Mouse (Mus musculus) Patski (cell line): ENCODE measurements at regions not wholly inside any gene's neighbourhood (a gene's known extent, or its start where the extent isn't known, plus 50 kb on each side); places are given as distances from the start of the nearest gene placed in this dataset.

ENCODE experiments used
- ATAC-seq: fragments of 100-300 bp; one replicate; pipeline ENCODE4 v1.8.0; 2021
- CTCF ChIA-PET: fragments of 350-600 bp; sonication (Branson Sonifier 250); formaldehyde crosslinking; loops from one replicate; lab custom pipeline; 2022; ENCODE audit warnings: inconsistent platforms; lab: Charles Lee
- POLR2A ChIA-PET: fragments of 350-600 bp; sonication (Branson Sonifier 250); formaldehyde crosslinking; loops from one replicate; lab custom pipeline; 2022; ENCODE audit warnings: antibody characterized with exemption, inconsistent platforms; lab: Charles Lee
- DNase-seq: peaks from one replicate; pipeline ENCODE4 v3.0.0-alpha.2; 2011; ENCODE audit warnings: low read depth, low spot score
- H3K27me3 ChIP-seq: fragments of 371-371 bp; one replicate; pipeline ENCODE4 v1.5.1; 2021
- CTCF ChIP-seq: fragments of 100-300 bp; IDR thresholded peaks from one replicate; pipeline ENCODE4 v1.5.1; 2021
- in situ Hi-C: fragments of 300-500 bp; cut with MboI; formaldehyde crosslinking; loops from 3 replicates; pipeline ENCODE4 v1.11.1; 2018; ENCODE audit warnings: low pct_unique_long_range_greater_than_20kb, mixed read lengths

DNA sequence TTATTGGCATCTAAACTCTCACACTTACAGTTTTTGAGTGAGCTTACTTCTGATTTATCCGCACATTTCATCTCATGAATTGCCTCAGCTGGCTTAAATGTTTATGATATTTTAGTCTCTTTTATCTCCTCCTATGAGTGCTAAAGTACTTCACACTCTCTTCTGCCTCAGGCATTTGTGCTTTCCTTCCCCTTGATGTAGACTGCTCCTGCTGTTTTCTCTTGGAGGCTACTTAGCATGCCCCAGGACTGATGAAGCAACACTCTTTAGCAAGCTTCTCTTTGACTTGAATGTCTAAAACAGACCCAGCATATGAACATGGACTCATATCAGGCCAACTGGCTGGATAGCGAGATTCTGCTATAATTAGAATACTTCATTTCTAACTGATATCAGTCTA is 882.8 kb downstream of the Tecrl start:
- no peaks in the 10 kb centered on the region for H3K27me3 ChIP-seq
- CTCF ChIA-PET: no interaction called here
- DNase-seq (no peak), ATAC-seq (no peak)
- POLR2A ChIA-PET: no interaction called here
- TF ChIP-seq CTCF: no peak
- in situ Hi-C loops: no loop called here

DNA sequence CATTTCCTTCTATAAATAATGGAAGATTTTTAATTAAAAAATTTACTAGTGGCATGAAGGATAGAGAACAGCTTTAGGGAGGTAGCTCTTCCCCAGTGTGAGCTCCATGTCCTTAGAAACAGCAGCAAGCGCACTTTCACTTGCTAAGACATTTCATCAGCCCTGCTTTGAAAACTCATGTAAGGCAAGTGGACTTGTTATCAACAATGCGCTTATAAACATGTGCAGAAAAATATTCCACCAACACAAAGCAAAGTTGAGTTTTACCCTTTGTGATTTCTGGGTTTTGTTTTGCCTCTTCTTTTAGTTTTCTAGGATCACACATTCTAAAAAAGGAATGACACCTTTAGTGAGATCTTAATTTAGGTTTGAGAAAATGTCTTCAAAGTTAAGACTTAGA is 890.7 kb downstream of the Tecrl start:
- in situ Hi-C loops: no loop called here
- ChIA-PET CTCF (no interaction called here), POLR2A (no interaction called here)
- DNase-seq: no peak
- TF ChIP-seq CTCF: no peak
- ATAC-seq: no peak
- H3K27me3 ChIP-seq: no peaks in the 10 kb centered on the region

DNA sequence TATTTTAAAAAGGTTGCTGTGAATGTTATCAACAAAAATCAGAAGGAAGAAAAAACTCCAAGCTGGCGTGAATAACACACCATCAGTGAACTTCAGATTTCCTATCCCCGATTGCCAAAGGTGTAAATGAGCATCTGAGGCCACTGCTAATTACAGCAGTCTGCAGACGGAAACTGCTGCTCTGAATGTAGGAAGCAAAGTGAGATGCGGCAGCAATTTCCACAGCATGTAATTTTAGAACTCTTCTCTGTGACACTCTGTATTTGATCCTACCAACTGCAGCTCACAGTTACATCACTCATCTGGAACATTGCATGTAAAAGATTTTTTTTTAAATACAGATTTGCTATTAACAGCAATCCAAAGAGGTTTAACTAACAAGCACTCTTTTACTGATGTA is 913.7 kb downstream of the Tecrl start:
- ChIA-PET CTCF (no interaction called here), POLR2A (no interaction called here)
- TF ChIP-seq CTCF: no peak
- in situ Hi-C loops: no loop called here
- H3K27me3 ChIP-seq: no peaks in the 10 kb centered on the region
- DNase-seq: no peak
- no peak for ATAC-seq

DNA sequence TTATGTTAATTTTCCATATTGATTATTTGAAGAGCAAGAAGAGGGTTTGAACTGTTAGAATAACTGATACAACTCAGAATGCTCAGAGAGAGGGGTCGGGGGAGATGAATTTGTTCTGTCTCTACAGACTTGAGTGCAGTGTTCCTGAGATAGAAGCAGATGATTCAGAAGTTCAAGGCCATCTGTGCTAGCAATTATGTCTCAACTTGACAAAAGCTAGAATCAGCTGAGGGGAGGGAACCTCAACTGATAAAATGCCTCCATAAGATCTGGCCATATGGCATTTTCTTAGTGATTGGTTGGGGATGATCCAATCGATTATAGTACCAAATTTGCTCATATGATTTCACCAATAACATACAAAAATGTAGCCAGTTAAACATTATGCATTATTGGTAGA is 914.9 kb downstream of the Tecrl start:
- in situ Hi-C loops: no loop called here
- POLR2A ChIA-PET: no interaction called here
- H3K27me3 ChIP-seq: no peaks in the 10 kb centered on the region

DNA sequence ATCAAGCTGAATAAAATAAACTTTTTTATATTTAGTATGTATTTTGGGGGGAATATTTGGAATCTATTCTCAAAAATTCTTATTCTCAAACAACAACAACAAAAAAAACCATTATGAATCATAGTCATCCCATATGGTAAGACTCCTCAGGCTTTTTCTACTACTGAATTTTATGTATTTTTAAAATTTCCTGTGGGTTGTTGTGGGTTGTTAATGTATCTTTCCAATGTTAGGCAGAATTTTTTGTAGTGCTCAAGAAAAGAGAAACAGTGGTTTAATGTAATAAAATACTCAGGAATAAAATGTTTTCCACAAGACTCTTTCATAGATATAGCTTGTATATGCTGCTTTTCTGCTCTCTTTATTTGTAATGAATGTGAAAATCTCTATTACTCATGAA is 934.6 kb downstream of the Tecrl start:
- TF ChIP-seq CTCF: no peak
- in situ Hi-C loops: no loop called here
- ATAC-seq (no peak), DNase-seq (no peak)
- ChIA-PET POLR2A (no interaction called here), CTCF (no interaction called here)
- no peaks in the 10 kb centered on the region for H3K27me3 ChIP-seq

More for the DNA sequence above, 914.9 kb downstream of the Tecrl start:
- CTCF ChIA-PET: no interaction called here
- ATAC-seq (no peak), DNase-seq (no peak)
- TF ChIP-seq CTCF: no peak

DNA sequence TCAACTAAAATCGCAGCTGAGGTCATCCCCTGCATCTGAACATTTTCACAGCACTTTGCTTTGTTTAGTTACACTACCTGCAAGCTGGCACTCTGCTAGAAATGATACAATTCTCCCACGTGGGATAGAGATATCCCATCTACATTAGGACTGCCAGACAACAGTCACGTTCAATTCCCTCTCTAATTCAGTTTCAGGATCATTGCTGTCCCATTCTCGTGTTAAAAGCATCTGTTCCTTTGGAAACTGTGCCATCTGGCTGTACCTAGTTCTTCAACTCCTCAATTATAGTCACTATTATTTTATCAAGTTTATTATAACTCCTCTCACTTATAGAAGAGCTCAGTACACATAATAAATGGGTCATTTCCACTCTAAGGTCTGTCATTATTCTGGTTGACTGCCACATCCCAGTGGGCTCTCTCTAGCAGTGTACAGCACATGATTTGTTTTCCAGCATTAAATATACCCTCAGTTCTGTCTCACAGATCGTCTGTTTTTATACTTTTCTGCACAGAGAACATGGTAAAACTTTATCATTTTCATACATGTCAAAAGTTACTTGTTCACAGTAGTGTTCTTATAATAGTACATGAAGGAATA is 958.3 kb downstream of the Tecrl start:
- no peak for TF ChIP-seq CTCF
- CTCF ChIA-PET: no interaction called here
- DNase-seq (no peak), ATAC-seq (no peak)
- in situ Hi-C loops: no loop called here
- POLR2A ChIA-PET: no interaction called here
- no peaks in the 10 kb centered on the region for H3K27me3 ChIP-seq

DNA sequence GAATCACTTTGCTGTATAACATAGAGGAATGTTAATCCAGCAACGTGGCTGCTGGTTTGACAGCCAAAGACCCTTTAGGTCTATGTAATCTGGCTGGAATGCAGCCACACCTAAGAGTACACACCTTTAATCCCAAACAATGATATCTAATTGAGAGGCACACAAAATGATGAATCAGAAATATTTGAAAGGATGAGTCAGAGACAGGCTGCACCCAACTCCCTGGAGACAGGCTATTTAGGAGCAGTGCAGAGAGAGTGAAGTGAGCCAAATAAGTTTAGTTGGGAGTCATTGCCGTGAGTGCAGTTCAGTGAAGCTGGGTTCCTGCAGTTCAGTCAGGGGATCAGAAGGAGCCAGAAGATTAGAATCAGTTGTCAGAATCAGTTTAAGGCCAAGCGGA is 993.4 kb downstream of the Tecrl start:
- POLR2A ChIA-PET: no interaction called here
- TF ChIP-seq CTCF: no peak
- DNase-seq: no peak
- H3K27me3 ChIP-seq: no peaks in the 10 kb centered on the region
- ATAC-seq: no peak
- CTCF ChIA-PET: no interaction called here
- in situ Hi-C loops: no loop called here

DNA sequence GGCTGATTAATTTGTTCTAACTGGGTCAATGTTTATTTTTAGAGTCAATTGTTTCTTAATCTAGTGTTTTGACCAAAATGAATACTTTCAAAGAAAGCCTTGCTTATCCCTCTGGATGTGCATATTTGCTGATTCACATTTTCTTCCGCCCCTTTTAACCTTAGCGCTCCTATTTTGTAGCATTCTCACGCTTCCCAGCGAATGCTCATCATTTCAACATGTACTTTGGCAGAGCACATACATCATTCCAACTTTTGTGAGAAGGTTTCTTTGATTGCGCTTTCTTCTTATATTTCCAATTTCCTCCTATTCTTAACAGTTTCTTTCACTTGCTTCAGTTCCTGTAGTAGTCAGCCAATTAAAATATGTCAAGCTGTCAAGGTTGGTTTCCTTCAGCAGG is 998.7 kb downstream of the Tecrl start:
- in situ Hi-C loops: no loop called here
- CTCF ChIA-PET: no interaction called here
- DNase-seq: no peak
- H3K27me3 ChIP-seq: no peaks in the 10 kb centered on the region
- POLR2A ChIA-PET: no interaction called here
- ATAC-seq: no peak
- TF ChIP-seq CTCF: no peak

DNA sequence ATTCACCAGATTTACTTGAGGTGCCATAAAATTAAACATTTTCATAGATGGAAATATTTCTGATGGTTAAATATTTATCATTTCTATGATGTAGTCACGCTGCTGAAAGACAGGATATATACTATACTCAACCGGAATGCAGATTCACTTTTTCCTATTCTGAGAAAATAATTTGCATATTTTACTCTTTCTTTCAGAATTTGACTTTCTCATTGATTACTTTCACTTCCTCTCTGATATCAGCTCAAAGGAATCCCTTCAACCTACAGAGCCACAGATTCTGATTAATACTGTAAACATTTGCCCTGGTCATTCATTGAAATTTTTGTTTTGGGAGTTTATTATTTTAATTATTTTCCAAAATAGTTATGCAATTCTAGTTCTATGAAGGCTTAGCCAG is 1003.9 kb downstream of the Tecrl start:
- ChIA-PET POLR2A (no interaction called here), CTCF (no interaction called here)
- in situ Hi-C loops: no loop called here
- DNase-seq: no peak
- no peak for ATAC-seq
- TF ChIP-seq CTCF: no peak
- no peaks in the 10 kb centered on the region for H3K27me3 ChIP-seq

DNA sequence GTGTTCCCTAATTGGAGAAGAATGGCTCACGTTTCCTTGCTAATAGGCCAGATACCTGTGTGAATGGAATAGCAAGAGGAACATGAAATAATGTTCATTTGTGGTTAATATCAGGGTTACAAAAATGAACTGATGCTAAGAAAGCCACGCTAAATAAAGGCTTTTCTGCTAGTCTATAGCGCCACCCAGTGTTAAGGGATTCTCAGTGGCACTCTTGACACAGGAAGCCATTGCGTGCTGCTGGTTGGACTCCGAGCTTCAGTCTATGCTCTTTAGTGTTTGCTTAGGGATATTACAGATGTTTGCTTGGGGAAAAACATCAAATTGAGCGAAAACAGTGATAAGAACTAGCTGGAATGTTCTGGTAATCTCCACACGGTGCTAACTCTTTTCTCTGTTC is 1008.3 kb downstream of the Tecrl start:
- ChIA-PET CTCF (no interaction called here), POLR2A (no interaction called here)
- peak; percentile 53 for TF ChIP-seq CTCF
- DNase-seq (no peak), ATAC-seq (no peak)
- in situ Hi-C loops: no loop called here
- H3K27me3 ChIP-seq: no peaks in the 10 kb centered on the region

DNA sequence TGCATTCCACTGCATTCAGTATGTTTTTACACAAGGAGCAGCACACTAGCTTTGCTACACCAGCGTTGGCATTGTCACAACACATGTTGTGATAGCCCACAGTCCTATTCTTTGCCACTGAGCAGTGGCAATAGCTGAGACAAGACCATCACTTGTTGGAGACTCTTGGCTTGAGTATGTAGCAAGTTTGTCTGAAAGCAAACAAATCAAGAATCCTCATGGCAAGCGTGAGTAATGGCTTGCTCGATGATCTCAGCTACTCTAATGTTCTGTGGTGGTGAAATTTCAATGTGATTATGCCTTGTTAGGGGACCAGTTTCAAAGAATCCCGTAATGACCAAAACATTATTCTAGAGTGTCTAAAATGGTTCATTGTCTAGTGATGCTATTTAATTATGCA is 1030.6 kb downstream of the Tecrl start:
- ATAC-seq (no peak), DNase-seq (no peak)
- ChIA-PET CTCF (no interaction called here), POLR2A (no interaction called here)
- in situ Hi-C loops: no loop called here
- H3K27me3 ChIP-seq: no peaks in the 10 kb centered on the region
- no peak for TF ChIP-seq CTCF

DNA sequence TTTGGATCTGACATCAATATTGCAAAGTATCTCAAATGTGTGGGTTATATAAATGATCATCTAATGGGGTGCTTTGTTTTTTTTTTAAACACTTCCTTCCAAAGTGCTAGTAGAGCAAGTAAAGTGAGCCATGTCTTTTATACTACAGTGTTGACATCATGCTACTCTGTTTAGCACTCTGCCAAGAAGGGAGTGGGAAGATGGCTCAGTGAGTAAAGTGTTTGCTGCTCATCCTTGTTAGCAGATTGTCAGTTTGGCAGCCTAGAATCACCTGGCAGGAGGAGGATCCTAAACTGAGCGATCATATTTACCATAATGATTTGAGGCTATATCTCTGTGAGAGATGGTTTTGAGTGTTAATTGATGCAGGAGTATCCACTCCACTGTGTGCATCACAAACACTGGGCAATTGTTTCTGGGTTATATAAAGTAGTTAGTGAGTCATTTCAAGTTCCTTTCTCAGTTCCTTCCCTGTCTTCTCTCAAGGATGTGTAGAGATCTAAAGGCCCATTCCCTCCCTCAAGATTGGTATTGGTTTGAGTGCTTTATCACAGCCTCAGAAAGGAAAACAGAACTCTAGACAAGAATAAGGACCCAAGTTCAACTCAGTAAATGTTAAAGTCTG is 1035.2 kb downstream of the Tecrl start:
- no peak for DNase-seq
- no peak for ATAC-seq
- no peak for TF ChIP-seq CTCF
- POLR2A ChIA-PET: no interaction called here
- in situ Hi-C loops: no loop called here
- no peaks in the 10 kb centered on the region for H3K27me3 ChIP-seq
- CTCF ChIA-PET: no interaction called here
